Mouse (Mus musculus): ENCODE data around the gene Ly6g6c.

DNA sequence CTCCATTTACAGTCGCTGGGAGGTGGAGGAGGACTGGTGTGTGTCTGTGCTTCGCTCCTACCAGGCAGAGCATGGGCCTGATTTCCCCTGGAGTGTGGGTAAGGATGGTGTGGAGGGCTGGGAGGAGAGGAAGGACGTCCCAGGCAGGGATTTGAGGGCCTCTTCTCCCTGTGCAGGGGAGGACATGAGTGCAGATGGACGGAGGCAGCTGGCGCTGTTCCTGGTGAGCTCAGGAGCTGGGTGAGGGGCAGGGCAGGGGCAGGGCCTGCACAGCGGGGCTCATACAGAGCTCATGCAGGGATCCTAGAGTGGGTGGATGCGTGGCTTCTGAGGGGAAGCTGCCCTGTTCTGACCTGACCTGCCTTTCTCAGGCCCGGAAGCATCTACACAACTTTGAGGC is 37.1 kb downstream of the Ly6g6c start:
- TF ChIP-seq EP300 (IDR thresholded peaks at IDR 0.05; ENCODE audit: low read depth): no peak
- TF ChIP-seq CTCF (IDR thresholded peaks at IDR 0.05; ENCODE audit: low read depth): no peak

Data from liver, postnatal 0 days (tissue).